Mouse (Mus musculus) ES-E14 (cell line): ENCODE results near the gene Abl1. TPM values are rescaled to one million over a fixed set of nuclear protein-coding genes. Genes with fewer than 3 reads are reported as not detected.

Experiments
- DNase-seq: peaks from one replicate; pipeline ENCODE4 v3.0.0-alpha.2; 2013; ENCODE audit warnings: low read depth, low spot score
- H3K27ac ChIP-seq: 2 replicates; pipeline ENCODE4 v1.5.1; 2012; ENCODE audit warnings: low read depth, mild to moderate bottlenecking, low read length, moderate library complexity, mixed read lengths; ENCODE audit not compliant: poor library complexity, insufficient read depth, severe bottlenecking
- H3K36me3 ChIP-seq: 2 replicates; pipeline ENCODE4 v1.6.1; 2012; ENCODE audit warnings: mild to moderate bottlenecking, low read length, moderate library complexity, mixed read lengths; ENCODE audit not compliant: control insufficient read depth, poor library complexity, insufficient read depth, severe bottlenecking
- H3K4me1 ChIP-seq, 2 experiments: fragments of 150-350 bp in 1 of 2; sonication (generic) in 1 of 2; 2 replicates each; pipeline ENCODE4 v1.6.1; 2012; ENCODE audit warnings: low read length in 2 of 2, mild to moderate bottlenecking in 1 of 2, mixed read lengths in 1 of 2; ENCODE audit not compliant: control insufficient read depth in 2 of 2, insufficient read depth in 2 of 2, poor library complexity in 1 of 2
- H3K4me3 ChIP-seq, 2 experiments: fragments of 150-350 bp in 1 of 2; sonication (generic) in 1 of 2; 2 replicates each; pipeline ENCODE4 v1.5.1; 2012; ENCODE audit warnings: low read length in 2 of 2, low read depth in 1 of 2, mild to moderate bottlenecking in 1 of 2, mixed read lengths in 1 of 2; ENCODE audit not compliant: insufficient read depth in 1 of 2, poor library complexity in 1 of 2, severe bottlenecking in 1 of 2
- H3K9ac ChIP-seq: 2 replicates; pipeline ENCODE4 v1.6.1; 2012; ENCODE audit warnings: low read depth, mild to moderate bottlenecking, low read length, mixed read lengths; ENCODE audit not compliant: poor library complexity, insufficient read depth, severe bottlenecking
- H3K9me3 ChIP-seq: fragments of 150-350 bp; sonication (generic); 2 replicates; pipeline ENCODE4 v1.6.1; 2012; ENCODE audit warnings: low read depth, mild to moderate bottlenecking, low read length; ENCODE audit not compliant: control insufficient read depth, insufficient read depth
- CHD2 ChIP-seq: IDR thresholded peaks from 2 replicates; pipeline ENCODE4 v1.6.1; 2014; ENCODE audit warnings: mild to moderate bottlenecking, low read depth, low read length, inconsistent platforms
- HCFC1 ChIP-seq: IDR thresholded peaks from 2 replicates; pipeline ENCODE4 v1.6.1; 2012; ENCODE audit warnings: low read length, inconsistent platforms, borderline replicate concordance; ENCODE audit not compliant: insufficient read depth
- MAFK ChIP-seq: IDR thresholded peaks from 2 replicates; pipeline ENCODE4 v1.6.1; 2014; ENCODE audit warnings: mild to moderate bottlenecking, low read depth, low read length, inconsistent platforms; ENCODE audit not compliant: insufficient read depth
- ZC3H11A ChIP-seq: IDR thresholded peaks from 2 replicates; pipeline ENCODE4 v1.6.1; 2012; ENCODE audit warnings: low read depth, mild to moderate bottlenecking, inconsistent platforms, low read length, borderline replicate concordance
- ZNF384 ChIP-seq: IDR thresholded peaks from 2 replicates; pipeline ENCODE4 v1.6.1; 2012; ENCODE audit warnings: low read depth, low read length, inconsistent platforms
- in situ Hi-C, 2 experiments: fragments of 600-800 bp; cut with MboI; formaldehyde crosslinking; loops; one replicate each; pipeline ENCODE4 v1.15.1; 2025; ENCODE audit warnings: low sequenced_read_pairs in 2 of 2, inconsistent platforms in 1 of 2; ENCODE audit not compliant: unreplicated experiment in 2 of 2
- total RNA-seq: library from RNA; depleted of rRNA; stranded (reverse); fragments of 300-350 nt; gene quantifications from 2 replicates; pipeline ENCODE4 v1.2.3, GENCODE M21; 2012

Abl1 gene
- total RNA-seq, 1 experiment: 41.9 TPM

DNA sequence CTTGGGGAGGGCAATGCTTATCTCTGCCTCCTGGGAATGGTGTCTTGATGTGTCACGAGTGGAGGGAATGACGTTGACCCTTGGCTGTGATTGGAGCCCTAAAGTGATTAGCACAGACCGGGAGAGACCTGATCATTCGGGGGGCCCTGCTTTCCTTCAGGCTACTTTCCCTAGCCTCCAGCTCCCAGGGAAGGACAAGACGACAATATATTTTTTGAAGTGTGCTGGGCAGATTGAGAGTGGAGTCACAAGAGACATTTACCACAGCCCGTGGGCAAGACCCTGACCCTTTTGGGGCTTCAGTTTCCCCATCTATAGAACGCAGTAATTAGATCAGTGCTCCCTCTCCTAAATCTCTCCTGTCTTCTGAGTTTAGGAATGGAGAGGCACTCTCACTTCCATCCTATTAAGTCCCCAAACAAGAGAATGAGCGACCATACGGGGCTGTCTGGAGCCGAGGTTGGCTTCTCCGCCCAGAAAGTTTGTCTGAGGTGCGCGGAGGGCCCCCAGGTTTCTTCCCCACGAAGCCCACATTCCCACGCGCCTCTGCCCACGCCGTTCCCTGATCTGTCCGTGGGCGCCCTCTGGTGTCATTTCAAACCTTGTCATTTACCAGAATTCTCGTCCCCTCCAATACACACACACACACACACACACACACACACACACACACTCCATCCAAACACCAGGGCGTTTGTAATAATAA is 33.2 kb upstream of the Abl1 start:
- no peak overlapping the region for H3K27ac ChIP-seq
- TF ChIP-seq HCFC1 (no peak), CHD2 (no peak), ZC3H11A (0 out of 2 replicates have a peak, but pooled peaks have one; percentile 13)
- H3K4me3 ChIP-seq: peak overlapping the region; percentile 66 to 77; a peak in 3 of 4 replicates
- no peaks in the 10 kb centered on the region for H3K9me3 ChIP-seq
- H3K4me1 ChIP-seq: no peaks in the 10 kb centered on the region
- peak overlapping the region; percentile 59 for H3K9ac ChIP-seq
- in situ Hi-C loops: loop anchor here in 1 of 2 experiments (10.0 kb wide), 1 partner anchor 170 kb away; no protein-coding TSS in a partner anchor
- no peak for DNase-seq
- H3K36me3 ChIP-seq: no peaks in the 10 kb centered on the region

DNA sequence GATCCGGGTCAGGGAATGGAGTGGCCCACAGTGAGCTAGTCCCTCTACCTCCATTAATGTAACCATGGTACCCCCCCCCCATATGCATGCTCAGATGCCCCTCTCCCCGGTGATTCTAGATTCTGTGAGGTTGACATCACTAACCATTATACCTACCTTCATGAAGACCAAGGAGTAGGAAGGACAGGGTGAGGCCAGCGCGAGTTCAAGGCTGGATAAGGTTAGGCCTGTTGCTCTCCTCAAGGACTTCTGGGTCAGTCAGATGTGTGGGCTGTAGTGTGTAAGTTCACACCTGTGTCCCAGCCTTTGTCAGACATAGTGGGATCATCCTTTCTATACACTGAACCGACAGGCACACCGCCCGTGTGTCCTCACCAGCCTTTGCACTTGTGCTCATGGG is 31.8 kb upstream of the Abl1 start:
- no peak for DNase-seq
- in situ Hi-C loops: loop anchor here in 1 of 2 experiments (10.0 kb wide), 1 partner anchor 172 kb away; no protein-coding TSS in a partner anchor
- Histone ChIP-seq H3K4me3 (no peak overlapping the region), H3K36me3 (no peaks in the 10 kb centered on the region), H3K9me3 (no peaks in the 10 kb centered on the region), H3K9ac (no peak overlapping the region), H3K4me1 (no peaks in the 10 kb centered on the region), H3K27ac (no peak overlapping the region)
- TF ChIP-seq HCFC1 (no peak), MAFK (no peak)

DNA sequence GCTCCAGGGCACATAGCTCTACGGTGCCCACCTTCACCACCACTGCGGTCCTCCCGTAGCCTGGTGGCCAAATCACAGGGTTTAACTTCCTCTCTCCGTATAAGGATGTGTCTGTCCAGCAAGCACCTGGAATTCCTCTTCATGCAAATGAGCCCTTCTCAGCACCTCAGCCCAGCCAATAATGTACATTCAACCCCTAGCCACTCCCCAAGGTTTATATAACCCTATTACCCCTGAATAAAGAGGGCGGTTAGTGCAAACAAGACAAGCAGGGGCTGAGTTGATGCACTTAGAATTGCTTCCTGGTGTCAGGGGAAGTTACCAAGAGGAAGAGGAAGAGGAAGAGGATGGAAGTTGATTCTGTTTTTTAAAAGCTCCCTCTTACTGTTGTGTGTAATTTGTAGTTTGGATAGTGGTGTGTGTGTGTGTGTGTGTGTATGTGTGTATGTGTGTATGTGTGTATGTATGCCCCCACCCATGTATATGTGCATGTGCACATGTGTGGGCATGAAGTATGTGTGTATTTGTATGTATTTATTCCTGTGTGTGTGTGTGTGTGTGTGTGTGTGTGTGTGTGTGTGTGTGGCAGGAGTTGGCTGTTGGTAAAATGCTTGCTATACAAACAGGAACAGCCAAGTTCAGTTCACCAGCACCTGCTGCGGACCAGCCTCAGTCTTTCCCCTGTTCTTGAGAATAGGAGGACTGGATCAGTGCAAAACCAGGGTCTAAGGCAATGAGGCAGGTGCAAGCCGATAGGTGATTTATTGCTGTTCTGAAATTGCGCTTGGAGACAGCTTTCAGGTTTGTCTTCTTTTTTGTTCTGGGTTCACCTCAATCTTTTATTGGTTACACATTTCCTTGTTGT is 25.0 kb upstream of the Abl1 start:
- H3K9ac ChIP-seq: no peak overlapping the region
- TF ChIP-seq HCFC1: no peak
- TF ChIP-seq ZNF384: no peak
- TF ChIP-seq CHD2: no peak
- no peak for TF ChIP-seq ZC3H11A
- TF ChIP-seq MAFK: no peak
- no peak for DNase-seq
- no peak overlapping the region for H3K4me3 ChIP-seq
- in situ Hi-C loops: no loop called here
- no peak overlapping the region for H3K27ac ChIP-seq
- H3K36me3 ChIP-seq: no peaks in the 10 kb centered on the region
- H3K9me3 ChIP-seq: no peaks in the 10 kb centered on the region
- no peaks in the 10 kb centered on the region for H3K4me1 ChIP-seq

- H3K27ac ChIP-seq: no peak overlapping the region
- H3K9me3 ChIP-seq: no peaks in the 10 kb centered on the region
- no peak overlapping the region for H3K4me3 ChIP-seq
- H3K4me1 ChIP-seq: no peaks in the 10 kb centered on the region
- TF ChIP-seq CHD2: no peak
- TF ChIP-seq MAFK: no peak
- no peak for TF ChIP-seq ZC3H11A
- no peak for TF ChIP-seq ZNF384
- no peak for TF ChIP-seq HCFC1
- in situ Hi-C loops: no loop called here
- no peak for DNase-seq
- H3K9ac ChIP-seq: no peak overlapping the region
- H3K36me3 ChIP-seq: no peaks in the 10 kb centered on the region
Measured at GRCm38 (mm10) chr2:31663804-31664180, 24.4 kb upstream of the Abl1 start.
